Mouse (Mus musculus) E14TG2a.4 (cell line): Measurements from ENCODE around the gene Slc24a2.

Experiments used
- H3K27me3 ChIP-seq: 2 replicates; pipeline ENCODE4 v1.6.1; 2014; ENCODE audit warnings: low read length, control low read depth; ENCODE audit not compliant: insufficient read depth
- H3K36me3 ChIP-seq: 2 replicates; pipeline ENCODE4 v1.6.1; 2014; ENCODE audit warnings: low read length, control low read depth; ENCODE audit not compliant: insufficient read depth
- H3K4me1 ChIP-seq: replicated peaks from 2 replicates; pipeline ENCODE4 v1.6.1; 2014; ENCODE audit warnings: low read depth, low read length, control low read depth
- H3K4me3 ChIP-seq: replicated peaks from 2 replicates; pipeline ENCODE4 v1.5.1; 2014; ENCODE audit warnings: mild to moderate bottlenecking, low read length
- H3K9me3 ChIP-seq: 2 replicates; pipeline ENCODE4 v1.6.1; 2014; ENCODE audit warnings: low read length, control low read depth
- CTCF ChIP-seq: conservative IDR thresholded peaks from 2 replicates; pipeline ENCODE4 v1.5.1; 2014; ENCODE audit warnings: low read length
- NANOG ChIP-seq: IDR thresholded peaks from 2 replicates; pipeline ENCODE4 v1.6.1; 2014; ENCODE audit warnings: borderline replicate concordance, low read length, mixed read lengths
- POU5F1 ChIP-seq: IDR thresholded peaks from 2 replicates; pipeline ENCODE4 v1.6.1; 2014; ENCODE audit warnings: low read length, borderline replicate concordance

Slc24a2 gene

GRCm38 (mm10) chr4:87031076-87031475 lies 199.2 kb downstream of the Slc24a2 start:
- no peaks in the 10 kb centered on the region for H3K4me1 ChIP-seq
- no peaks in the 10 kb centered on the region for H3K36me3 ChIP-seq
- no peak for TF ChIP-seq POU5F1
- no peaks in the 10 kb centered on the region for H3K9me3 ChIP-seq
- no peak overlapping the region for H3K4me3 ChIP-seq
- peaks cover 2% of the 10 kb centered on the region; the same call in 1 of the 2 replicates for H3K27me3 ChIP-seq

GRCm38 (mm10) chr4:87026311-87027151 lies 203.7 kb downstream of the Slc24a2 start:
- H3K9me3 ChIP-seq = no peaks in the 10 kb centered on the region
- H3K27me3 ChIP-seq = peaks cover 8% of the 10 kb centered on the region; the same call in 1 of the 2 replicates
- H3K4me3 ChIP-seq = no peak overlapping the region
- H3K36me3 ChIP-seq = no peaks in the 10 kb centered on the region
- no peaks in the 10 kb centered on the region for H3K4me1 ChIP-seq
- TF ChIP-seq CTCF (no peak), NANOG (no peak), POU5F1 (no peak)

- H3K4me1 ChIP-seq = no peaks in the 10 kb centered on the region
- no peaks in the 10 kb centered on the region for H3K36me3 ChIP-seq
- no peak for TF ChIP-seq POU5F1
- TF ChIP-seq NANOG = no peak
- TF ChIP-seq CTCF = no peak
- H3K4me3 ChIP-seq = no peak overlapping the region
- H3K27me3 ChIP-seq = peaks cover 8% of the 10 kb centered on the region; the same call in 1 of the 2 replicates
- no peaks in the 10 kb centered on the region for H3K9me3 ChIP-seq
Observed at GRCm38 (mm10) chr4:87024556-87024955, 205.7 kb downstream of the Slc24a2 start.

- TF ChIP-seq CTCF (no peak), NANOG (no peak), POU5F1 (no peak)
- peaks cover 7% of the 10 kb centered on the region; the same call in 1 of the 2 replicates for H3K27me3 ChIP-seq
- H3K9me3 ChIP-seq = no peaks in the 10 kb centered on the region
- no peak overlapping the region for H3K4me3 ChIP-seq
- no peaks in the 10 kb centered on the region for H3K4me1 ChIP-seq
- H3K36me3 ChIP-seq = no peaks in the 10 kb centered on the region
Observed at GRCm38 (mm10) chr4:87021542-87021941, 208.7 kb downstream of the Slc24a2 start.

- TF ChIP-seq CTCF = no peak
- no peak for TF ChIP-seq NANOG
- no peak for TF ChIP-seq POU5F1
- Histone ChIP-seq H3K4me1 (no peaks in the 10 kb centered on the region), H3K9me3 (no peaks in the 10 kb centered on the region)
Observed at GRCm38 (mm10) chr4:87019486-87020105, 210.7 kb downstream of the Slc24a2 start.

GRCm38 (mm10) chr4:87018073-87018997 lies 211.9 kb downstream of the Slc24a2 start:
- no peaks in the 10 kb centered on the region for H3K4me1 ChIP-seq
- TF ChIP-seq CTCF (no peak), NANOG (no peak), POU5F1 (no peak)
- peaks cover 4% of the 10 kb centered on the region; the same call in 1 of the 2 replicates for H3K27me3 ChIP-seq
- no peak overlapping the region for H3K4me3 ChIP-seq
- no peaks in the 10 kb centered on the region for H3K9me3 ChIP-seq
- H3K36me3 ChIP-seq = no peaks in the 10 kb centered on the region

More at GRCm38 (mm10) chr4:87019486-87020105, 210.7 kb downstream of the Slc24a2 start:
- no peaks in the 10 kb centered on the region for H3K36me3 ChIP-seq
- no peak overlapping the region for H3K4me3 ChIP-seq
- peaks cover 4% of the 10 kb centered on the region; the same call in 1 of the 2 replicates for H3K27me3 ChIP-seq

- TF ChIP-seq POU5F1 = no peak
- no peak for TF ChIP-seq CTCF
- TF ChIP-seq NANOG = no peak
- no peaks in the 10 kb centered on the region for H3K9me3 ChIP-seq
- H3K27me3 ChIP-seq = peaks cover 4% of the 10 kb centered on the region; the same call in 1 of the 2 replicates
- no peaks in the 10 kb centered on the region for H3K36me3 ChIP-seq
- no peak overlapping the region for H3K4me3 ChIP-seq
- H3K4me1 ChIP-seq = no peaks in the 10 kb centered on the region
Observed at GRCm38 (mm10) chr4:87017464-87017863, 212.8 kb downstream of the Slc24a2 start.

GRCm38 (mm10) chr4:87015746-87016145 lies 214.5 kb downstream of the Slc24a2 start:
- no peaks in the 10 kb centered on the region for H3K36me3 ChIP-seq
- no peak for TF ChIP-seq POU5F1
- TF ChIP-seq CTCF = no peak
- no peak for TF ChIP-seq NANOG
- H3K9me3 ChIP-seq = no peaks in the 10 kb centered on the region
- H3K4me1 ChIP-seq = no peaks in the 10 kb centered on the region
- no peak overlapping the region for H3K4me3 ChIP-seq
- H3K27me3 ChIP-seq = peaks cover 4% of the 10 kb centered on the region; the same call in 1 of the 2 replicates
